Mouse (Mus musculus) thymus, postnatal 0 days (tissue): ENCODE data around the gene Amfr. TPM values are rescaled to one million over a fixed set of nuclear protein-coding genes. Genes with fewer than 3 reads are reported as not detected.

Source experiments
- DNase-seq: peaks from one replicate; pipeline ENCODE4 v3.0.0-alpha.2; 2015; ENCODE audit warnings: low spot score
- polyA plus RNA-seq: library from polyadenylated mRNA; unstranded; fragments of >200 nt; fragmentation: Nextera tagmentation; extraction: Ambion mirVana; gene quantifications from 2 replicates; pipeline ENCODE4 v1.2.1, GENCODE M21; 2015

Amfr gene
- polyA plus RNA-seq, 1 experiment from 2014 or later = 49.6 TPM

GRCm38 (mm10) chr8:93981679-93982215 is 30.9 kb downstream of the Amfr start:
- no peak for DNase-seq

GRCm38 (mm10) chr8:93980141-93980540 is 32.5 kb downstream of the Amfr start:
- DNase-seq = no peak

- no peak for DNase-seq
Measured at GRCm38 (mm10) chr8:93976446-93977211, 36.0 kb downstream of the Amfr start.

GRCm38 (mm10) chr8:93975358-93975757 is 37.3 kb downstream of the Amfr start:
- DNase-seq = no peak

GRCm38 (mm10) chr8:93974602-93975186 is 37.9 kb downstream of the Amfr start:
- DNase-seq = no peak

- no peak for DNase-seq
Measured at GRCm38 (mm10) chr8:93973831-93974375, 38.7 kb downstream of the Amfr start.

GRCm38 (mm10) chr8:93972971-93973734 is 39.5 kb downstream of the Amfr start:
- DNase-seq = no peak

- no peak for DNase-seq
Measured at GRCm38 (mm10) chr8:93972211-93972610, 40.4 kb downstream of the Amfr start.

- DNase-seq = no peak
Measured at GRCm38 (mm10) chr8:93971451-93971850, 41.2 kb downstream of the Amfr start.

- DNase-seq = no peak
Measured at GRCm38 (mm10) chr8:93969626-93970340, 42.9 kb downstream of the Amfr start.

GRCm38 (mm10) chr8:93968293-93968692 is 44.3 kb downstream of the Amfr start:
- DNase-seq = no peak

GRCm38 (mm10) chr8:93960909-93961308 is 51.7 kb downstream of the Amfr start:
- no peak for DNase-seq

GRCm38 (mm10) chr8:93958402-93958801 is 54.2 kb downstream of the Amfr start:
- no peak for DNase-seq

- DNase-seq = no peak
Measured at GRCm38 (mm10) chr8:93952511-93952910, 60.1 kb downstream of the Amfr start.

GRCm38 (mm10) chr8:93950133-93950532 is 62.5 kb downstream of the Amfr start:
- DNase-seq = no peak

GRCm38 (mm10) chr8:93946397-93946796 is 66.2 kb downstream of the Amfr start:
- DNase-seq = no peak

GRCm38 (mm10) chr8:93945781-93946180 is 66.9 kb downstream of the Amfr start:
- no peak for DNase-seq

- no peak for DNase-seq
Measured at GRCm38 (mm10) chr8:93941636-93942054, 71.0 kb downstream of the Amfr start.

GRCm38 (mm10) chr8:93940542-93941423 is 71.9 kb downstream of the Amfr start:
- DNase-seq = no peak

- no peak for DNase-seq
Measured at GRCm38 (mm10) chr8:93938193-93938592, 74.4 kb downstream of the Amfr start.
